Mouse (Mus musculus) lung, adult 2 months (tissue): Measurements from ENCODE around the gene Gabpb2.

Experiments
- CTCF ChIP-seq: fragments of 200-500 bp; IDR thresholded peaks from 2 replicates; pipeline ENCODE4 v1.5.1; 2011; ENCODE audit warnings: mild to moderate bottlenecking, low read length, control low read depth; ENCODE audit not compliant: insufficient read depth
- POLR2A ChIP-seq: fragments of 200-500 bp; IDR thresholded peaks from 2 replicates; pipeline ENCODE4 v1.6.1; 2011; ENCODE audit warnings: low read depth, mild to moderate bottlenecking, control low read depth, low read length, borderline replicate concordance; ENCODE audit errors: extremely low read depth

- no peak for TF ChIP-seq CTCF
- no peak for TF ChIP-seq POLR2A
Measured at GRCm38 (mm10) chr3:95200132-95200531, 17.6 kb downstream of the Gabpb2 start.
